Mouse (Mus musculus) E14TG2a.4 (cell line): Measurements from ENCODE around the gene Syt7.

ENCODE experiments used
- CTCF ChIP-seq: conservative IDR thresholded peaks from 2 replicates; pipeline ENCODE4 v1.5.1; 2014; ENCODE audit warnings: low read length
- POU5F1 ChIP-seq: IDR thresholded peaks from 2 replicates; pipeline ENCODE4 v1.6.1; 2014; ENCODE audit warnings: low read length, borderline replicate concordance

DNA sequence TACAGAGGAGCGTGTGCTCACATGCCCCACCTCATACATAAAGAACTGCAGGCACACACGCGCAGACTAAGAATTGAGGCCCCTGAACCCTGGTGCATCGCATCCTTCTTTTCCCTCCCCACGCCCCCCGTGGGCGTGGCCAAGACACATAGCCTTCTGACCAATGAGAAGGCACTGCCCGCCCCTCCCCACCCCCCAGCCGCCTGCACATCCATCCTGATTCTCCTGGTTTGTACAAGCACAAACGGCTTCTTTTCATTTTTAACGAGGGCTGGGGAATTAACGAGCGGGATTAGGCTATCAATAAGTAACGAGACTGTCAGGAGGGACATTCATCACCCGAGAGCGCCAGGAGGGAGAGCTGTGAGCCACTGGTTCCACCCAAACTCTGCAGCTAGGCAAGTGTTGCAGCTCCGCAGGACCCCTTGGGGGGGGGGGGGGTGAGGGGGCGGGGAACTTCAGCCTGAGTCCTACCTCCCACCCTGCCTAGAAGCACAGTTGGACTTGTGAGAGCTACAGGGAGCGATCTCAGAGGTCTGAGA lies 24.9 kb downstream of the Syt7 start:
- no peak for TF ChIP-seq CTCF
- TF ChIP-seq POU5F1 = no peak
